Mouse (Mus musculus) frontal cortex, postnatal 36 days (tissue): ENCODE data around the gene Thrap3.

ENCODE experiments used
- DNase-seq, 2 experiments: peaks; one replicate each; pipeline ENCODE4 v3.0.0; 2022; ENCODE audit warnings: low spot score in 2 of 2

Thrap3 gene

GRCm38 (mm10) chr4:126146974-126147532 is 55.5 kb downstream of the Thrap3 start:
- no peak for DNase-seq

GRCm38 (mm10) chr4:126145396-126145795 is 57.2 kb downstream of the Thrap3 start:
- no peak for DNase-seq

- DNase-seq = no peak
These were observed 61.5 kb downstream of the Thrap3 start for GRCm38 (mm10) chr4:126141021-126141420.

- DNase-seq = no peak
These were observed 64.8 kb downstream of the Thrap3 start for GRCm38 (mm10) chr4:126137773-126138172.

GRCm38 (mm10) chr4:126134639-126135038 is 67.9 kb downstream of the Thrap3 start:
- DNase-seq = no peak

- no peak for DNase-seq
These were observed 68.3 kb downstream of the Thrap3 start for GRCm38 (mm10) chr4:126134236-126134635.

GRCm38 (mm10) chr4:126132636-126133264 is 69.8 kb downstream of the Thrap3 start:
- no peak for DNase-seq

- peak in 1 of 2 experiments; percentile 64 for DNase-seq
These were observed 71.1 kb downstream of the Thrap3 start for GRCm38 (mm10) chr4:126131290-126132121.

- DNase-seq = no peak
These were observed 72.1 kb downstream of the Thrap3 start for GRCm38 (mm10) chr4:126130502-126130901.

GRCm38 (mm10) chr4:126123309-126124040 is 79.1 kb downstream of the Thrap3 start:
- DNase-seq = peak; percentile 33 to 63

- no peak for DNase-seq
These were observed 82.1 kb downstream of the Thrap3 start for GRCm38 (mm10) chr4:126120506-126120905.

GRCm38 (mm10) chr4:126120052-126120451 is 82.5 kb downstream of the Thrap3 start:
- DNase-seq = no peak

- DNase-seq = no peak
These were observed 83.5 kb downstream of the Thrap3 start for GRCm38 (mm10) chr4:126119051-126119450.

GRCm38 (mm10) chr4:126118651-126119050 is 83.9 kb downstream of the Thrap3 start:
- DNase-seq = peak; percentile 78 to 86

- DNase-seq = no peak
These were observed 85.4 kb downstream of the Thrap3 start for GRCm38 (mm10) chr4:126117116-126117515.

GRCm38 (mm10) chr4:126115871-126116521 is 86.6 kb downstream of the Thrap3 start:
- DNase-seq = no peak

- DNase-seq = no peak
These were observed 87.1 kb downstream of the Thrap3 start for GRCm38 (mm10) chr4:126115411-126115810.
